Mouse (Mus musculus) B cell, adult 62 days (primary cell): ENCODE results near the gene Tcf20. TPM values are rescaled to one million over a fixed set of nuclear protein-coding genes. Genes with fewer than 3 reads are reported as not detected.

ENCODE experiments used
- total RNA-seq: library from RNA; stranded (reverse); gene quantifications from 4 replicates; pipeline ENCODE4 v1.2.4, GENCODE M21; 2023

Tcf20 gene
- 115 to 139 TPM (median 121 TPM) in 4 replicates for total RNA-seq

GRCm38 (mm10) chr15:82987732-82988112 lies at the start of gene Tcf20:
TSS of gene Tcf20 (minus strand) at chr15:82987872.

GRCm38 (mm10) chr15:83032981-83033541 lies 45.4 kb upstream of the Tcf20 start, which contains the start of gene Nfam1:
TSS of gene Nfam1 (minus strand) at chr15:83033306.

GRCm38 (mm10) chr15:82794277-82794676 lies 193.4 kb downstream of the Tcf20 start, which contains the start of gene Cyp2d26:
TSS of gene Cyp2d26 (minus strand) at chr15:82794294.

GRCm38 (mm10) chr15:82763631-82764420 lies 223.8 kb downstream of the Tcf20 start, which contains the start of gene Cyp2d40:
TSS of gene Cyp2d40 (minus strand) at chr15:82764183.

Other genes with a start within 250 kb of the Tcf20 start
- not detected in 4 replicates for gene Cyp2d40, start 223.7 kb downstream of the Tcf20 start, total RNA-seq
- 0.46 to 2.1 TPM (median 0.96 TPM) in 4 replicates for gene Cyp2d26, start 193.6 kb downstream of the Tcf20 start, total RNA-seq
- gene Nfam1, start 45.4 kb upstream of the Tcf20 start, total RNA-seq: 31.1 to 37.3 TPM (median 33.4 TPM) in 4 replicates
- 17.1 to 26.0 TPM (median 20.3 TPM) in 4 replicates for gene Serhl, start 101.6 kb upstream of the Tcf20 start, total RNA-seq
- gene Rrp7a, start 134.9 kb upstream of the Tcf20 start, total RNA-seq: 73.0 to 87.3 TPM (median 82.1 TPM) in 4 replicates
- 184 to 196 TPM (median 190 TPM) in 4 replicates for gene Poldip3, start 161.5 kb upstream of the Tcf20 start, total RNA-seq
- gene Cyb5r3, start 184.7 kb upstream of the Tcf20 start, total RNA-seq: 80.0 to 81.1 TPM (median 80.2 TPM) in 4 replicates